Mouse (Mus musculus) kidney, postnatal 4 days (tissue): ENCODE results near the gene Gm31571.
"Not testable (repeated sequence)": the region's sequence is repeated elsewhere in the genome, so short reads cannot be mapped to it uniquely, and the experiment has no call there.

ENCODE experiments used
- DNase-seq, 2 experiments: peaks; one replicate each; pipeline ENCODE4 v3.0.0; 2021; ENCODE audit warnings: mixed read lengths in 2 of 2

Gene Gm31571

DNA sequence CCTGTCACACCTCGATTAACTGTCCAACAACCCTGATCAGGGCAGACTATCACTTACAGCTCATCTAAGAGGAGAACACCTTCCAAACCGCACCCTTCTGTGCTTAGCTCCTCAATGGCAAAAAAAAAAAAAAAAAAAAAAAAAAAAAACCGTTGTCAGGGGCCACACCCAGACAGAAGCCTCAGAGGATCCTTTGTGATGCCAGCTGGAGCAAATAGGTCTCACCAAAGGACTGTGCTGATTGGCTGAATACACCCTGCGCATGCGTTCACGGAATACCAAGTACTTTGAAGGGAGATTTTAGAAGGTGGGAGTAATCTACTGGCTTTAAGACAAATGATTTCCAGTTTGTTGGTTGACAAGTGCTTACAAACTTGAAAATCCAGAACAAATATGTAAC, at the start of gene Gm31571:
Gene Gm31571, minus strand, starts transcription at position 101 of the 400 bp plus-strand sequence.
- DNase-seq: not testable (repeated sequence)
